Mouse (Mus musculus): ENCODE data around the gene Cep72. TPM values are rescaled to one million over a fixed set of nuclear protein-coding genes. Genes with fewer than 3 reads are reported as not detected.
A peak's percentile ranks its signal among the peaks of the same experiment; 100 is the strongest.

Cep72 gene
- total RNA-seq (2012; rRNA removed) (5.4 and 7.3 TPM in 2 replicates), total RNA-seq (2014; rRNA removed) (13.1 and 15.1 TPM in 2 replicates), polyA plus RNA-seq (2012; ENCODE audit: insufficient read length, low read depth) (9.3 and 14.0 TPM in 2 replicates)

GRCm38 (mm10) chr13:74061613-74062377, at the start of gene Cep72:
TSS of gene Cep72 (minus strand) at chr13:74062299.
- TF ChIP-seq ETS1 (conservative IDR thresholded peaks at IDR 0.05; ENCODE audit: low read depth, low read length) = no peak
- TF ChIP-seq POLR2A (IDR thresholded peaks at IDR 0.05; ENCODE audit: low read depth, low read length) = peak; percentile 86
- peak; percentile 67; the same call in 1 of the 2 replicates for TF ChIP-seq SIN3A (IDR thresholded peaks at IDR 0.05; ENCODE audit: low read length)
- no peak for TF ChIP-seq MAFK (IDR thresholded peaks at IDR 0.05; ENCODE audit: insufficient replicate concordance, low read length)
- no peak for TF ChIP-seq ZKSCAN1 (IDR thresholded peaks at IDR 0.05; ENCODE audit: borderline replicate concordance, low read depth, low read length)
- no peak for TF ChIP-seq RCOR1 (conservative IDR thresholded peaks at IDR 0.05; ENCODE audit: low read depth, low read length)
- no peak for TF ChIP-seq SMC3 (IDR thresholded peaks at IDR 0.05; ENCODE audit: low read depth, low read length)
- TF ChIP-seq NELFE (IDR thresholded peaks at IDR 0.05; ENCODE audit: low read depth, low read length) = peak; percentile 84
- no peak for TF ChIP-seq GABPA (IDR thresholded peaks at IDR 0.05; ENCODE audit: insufficient replicate concordance, low read depth, low read length)
- TF ChIP-seq USF1 (IDR thresholded peaks at IDR 0.05; ENCODE audit: low read depth, low read length) = no peak
- no peak for TF ChIP-seq JUN (IDR thresholded peaks at IDR 0.05; ENCODE audit: insufficient read depth, low read depth, low read length)
- TF ChIP-seq PAX5 (IDR thresholded peaks at IDR 0.05; ENCODE audit: low read length) = no peak
- 0 out of 2 replicates have a peak, but pooled peaks have one; percentile 23 for TF ChIP-seq MEF2A (IDR thresholded peaks at IDR 0.05; ENCODE audit: borderline replicate concordance, low read depth, low read length)
- no peak for TF ChIP-seq MYC (IDR thresholded peaks at IDR 0.05; ENCODE audit: low read depth, low read length)
- no peak for TF ChIP-seq EP300 (IDR thresholded peaks at IDR 0.05; ENCODE audit: low read length)
- no peak for TF ChIP-seq ZC3H11A (IDR thresholded peaks at IDR 0.05; ENCODE audit: low read depth, low read length)
- TF ChIP-seq ELF1 (IDR thresholded peaks at IDR 0.05; ENCODE audit: low read depth, low read length) = peak; percentile 53; the same call in 1 of the 2 replicates
- TF ChIP-seq UBTF (IDR thresholded peaks at IDR 0.05; ENCODE audit: low read depth, low read length) = no peak
- TF ChIP-seq CHD2 (IDR thresholded peaks at IDR 0.05; ENCODE audit: low read length) = no peak
- no peak; the same call in 1 of the 2 replicates for TF ChIP-seq BHLHE40 (IDR thresholded peaks at IDR 0.05; ENCODE audit: low read depth, low read length)
- TF ChIP-seq IRF4 (IDR thresholded peaks at IDR 0.05; ENCODE audit: low read depth, low read length) = peak; percentile 52
- TF ChIP-seq MXI1 (IDR thresholded peaks at IDR 0.05; ENCODE audit: low read depth, low read length) = peak; percentile 28; the same call in 1 of the 2 replicates
- TF ChIP-seq CTCF (conservative IDR thresholded peaks at IDR 0.05 in 1 of 2, IDR thresholded peaks at IDR 0.05 in 1 of 2; ENCODE audit: low read depth in 2 of 2, low read length in 2 of 2) = no peak
- TF ChIP-seq MAX (IDR thresholded peaks at IDR 0.05; ENCODE audit: low read length) = no peak
- TF ChIP-seq USF2 (conservative IDR thresholded peaks at IDR 0.05; ENCODE audit: low read depth, low read length) = no peak
- TF ChIP-seq TBP (conservative IDR thresholded peaks at IDR 0.05; ENCODE audit: low read depth, low read length) = 0 out of 2 replicates have a peak, but pooled peaks have one; percentile 18
- peak; percentile 79; the same call in 1 of the 2 replicates for TF ChIP-seq E2F4 (IDR thresholded peaks at IDR 0.05; ENCODE audit: insufficient replicate concordance, low read depth, low read length)
- no peak for TF ChIP-seq CHD1 (IDR thresholded peaks at IDR 0.05; ENCODE audit: low read depth, low read length)
- peak; percentile 37; the same call in 1 of the 2 replicates for TF ChIP-seq POLR2AphosphoS2 (IDR thresholded peaks at IDR 0.05; ENCODE audit: low read depth, low read length)
- no peak for TF ChIP-seq MAZ (IDR thresholded peaks at IDR 0.05; ENCODE audit: low read depth, low read length)
- no peak for TF ChIP-seq JUND (conservative IDR thresholded peaks at IDR 0.05; ENCODE audit: low read depth, low read length)
- TF ChIP-seq KAT2A (IDR thresholded peaks at IDR 0.05; ENCODE audit: insufficient replicate concordance, low read length) = 0 out of 2 replicates have a peak, but pooled peaks have one; percentile 33
- peak; percentile 77 for TF ChIP-seq ZNF384 (IDR thresholded peaks at IDR 0.05; ENCODE audit: low read depth, low read length)
- TF ChIP-seq RAD21 (IDR thresholded peaks at IDR 0.05; ENCODE audit: low read depth, low read length) = no peak
- TF ChIP-seq ZMIZ1 (IDR thresholded peaks at IDR 0.05; ENCODE audit: low read depth, low read length) = peak; percentile 70
- TF ChIP-seq NRF1 (IDR thresholded peaks at IDR 0.05; ENCODE audit: low read depth, low read length) = peak; percentile 87
- peak; percentile 80 for TF ChIP-seq TCF12 (IDR thresholded peaks at IDR 0.05; ENCODE audit: low read depth, low read length)
- peak; percentile 71 for TF ChIP-seq HCFC1 (IDR thresholded peaks at IDR 0.05; ENCODE audit: low read depth, low read length)
- H3K27me3 ChIP-seq (replicated peaks) = peaks cover 4% of the 10 kb centered on the region
- H3K9ac ChIP-seq (ENCODE audit: insufficient read depth, low read depth) = peak within 1 kb of the TSS; percentile 97
- DNase-seq (ENCODE audit: extremely low read depth) = peak; percentile 88
- peak within 1 kb of the TSS; percentile 79 to 99 (median 89) for H3K4me3 ChIP-seq (replicated peaks in 1 of 3; ENCODE audit: low read depth in 2 of 3, low read length in 2 of 3, poor library complexity in 1 of 3)
- dilution Hi-C loops (cut with MboI; ENCODE audit: extremely low pct_ligation_motif_present, extremely low pct_unique_long_range_greater_than_20kb, low sequenced_read_pairs) (no loop called here), in situ Hi-C loops (cut with MboI; ENCODE audit: low pct_ligation_motif_present, low pct_unique_long_range_greater_than_20kb, low sequenced_read_pairs) (no loop called here)
- no peaks in the 10 kb centered on the region for H3K79me2 ChIP-seq (replicated peaks; ENCODE audit: control insufficient read depth, extremely low read depth, insufficient read depth, poor library complexity, severe bottlenecking)
- peak within 1 kb of the TSS; percentile 90 for H3K27ac ChIP-seq (ENCODE audit: insufficient read depth, low read depth)
- peaks cover 8 to 17% of the 10 kb centered on the region in 2 experiments for H3K36me3 ChIP-seq (replicated peaks in 1 of 2; ENCODE audit: control insufficient read depth in 1 of 2, insufficient read depth in 1 of 2, low read length in 1 of 2)
- peak within 1 kb of the TSS; percentile 98 for H3K4me2 ChIP-seq (ENCODE audit: insufficient read depth, low read depth, poor library complexity, severe bottlenecking)
- H3K4me1 ChIP-seq (ENCODE audit: control insufficient read depth in 1 of 2, insufficient read depth in 2 of 2) = 0 out of 4 replicates have a peak, but pooled peaks cover 0 to 5% of the 10 kb centered on the region in 2 experiments
- H3K9me3 ChIP-seq (replicated peaks; ENCODE audit: low read length) = no peaks in the 10 kb centered on the region
